In genomic region chr8:4510824-4511223, GRCm38 (mm10) we compare ENCODE assay signal across 10 mouse cellular contexts. TPM values are rescaled to one million over a fixed set of nuclear protein-coding genes. Genes with fewer than 3 reads are reported as not detected.
A peak's percentile ranks its signal among the peaks of the same experiment; 100 is the strongest.
DNase-seq lines count a peak whose midpoint lies in the region; ATAC-seq and TF ChIP-seq lines count a peak whose summit lies in the region.
"Had no signal": no experiment of that assay in that cellular context is flagged by ENCODE, and none has a peak within 500 bp of the region (broad histone marks: within the 10 kb centered on the region; RNA-seq: fewer than 3 reads in every experiment).

No protein-coding gene starts in this region.

- no peak for TF ChIP-seq EP300 in lung, postnatal 0 days (IDR thresholded peaks at IDR 0.05)

- no peak overlapping the region for H3K4me2 ChIP-seq in forebrain, embryonic 12.5 days
- H3K4me2 ChIP-seq in forebrain, embryonic 11.5 days (ENCODE audit: low read depth, low read length, severe bottlenecking) = no peak overlapping the region
- no peak overlapping the region for H3K4me2 ChIP-seq in kidney, postnatal 0 days (ENCODE audit: low read length)
- no peak overlapping the region for H3K4me2 ChIP-seq in lung, postnatal 0 days (replicated peaks; ENCODE audit: low read depth, low read length)
- H3K4me2 ChIP-seq: liver, embryonic 13.5 days had no signal

- H3K9me3 ChIP-seq in forebrain, embryonic 12.5 days = no peaks in the 10 kb centered on the region
- no peaks in the 10 kb centered on the region for H3K9me3 ChIP-seq in forebrain, embryonic 11.5 days (ENCODE audit: control insufficient read depth, low read length)
- no peaks in the 10 kb centered on the region for H3K9me3 ChIP-seq in kidney, postnatal 0 days (replicated peaks; ENCODE audit: low read length)
- H3K9me3 ChIP-seq in E14TG2a.4 (ENCODE audit: low read length) = peaks cover 13% of the 10 kb centered on the region
- H3K9me3 ChIP-seq in lung, postnatal 0 days (ENCODE audit: low read length) = no peaks in the 10 kb centered on the region
- H3K9me3 ChIP-seq: liver, embryonic 13.5 days had no signal

- no peak for DNase-seq in forebrain, embryonic 11.5 days (ENCODE audit: low spot score)
- DNase-seq in kidney, postnatal 0 days (ENCODE audit: low spot score) = no peak
- DNase-seq in kidney, adult 9 months = no peak
- DNase-seq in lung, postnatal 0 days (ENCODE audit: low spot score) = peak; percentile 53
- no peak for DNase-seq in gastrocnemius, postnatal 10 days
- DNase-seq in left cerebral cortex, postnatal 4 days = no peak
- DNase-seq: cerebellum, adult 18-20 months; liver, embryonic 13.5 days had no signal

- H3K27ac ChIP-seq in forebrain, embryonic 12.5 days = peak overlapping the region; percentile 79
- no peak overlapping the region for H3K27ac ChIP-seq in forebrain, embryonic 11.5 days (ENCODE audit: low read depth, low read length)
- no peak overlapping the region for H3K27ac ChIP-seq in kidney, postnatal 0 days
- H3K27ac ChIP-seq in lung, postnatal 0 days (ENCODE audit: low read length) = 0 out of 2 replicates have a peak overlapping the region, but pooled peaks have one; percentile 40
- H3K27ac ChIP-seq: liver, embryonic 13.5 days had no signal

- peaks cover 17% of the 10 kb centered on the region for H3K4me1 ChIP-seq in forebrain, embryonic 12.5 days
- peaks cover 9% of the 10 kb centered on the region; the same call in 1 of the 2 replicates for H3K4me1 ChIP-seq in forebrain, embryonic 11.5 days (replicated peaks; ENCODE audit: control insufficient read depth, insufficient read depth, low read length)
- 0 out of 2 replicates have a peak, but pooled peaks cover 6% of the 10 kb centered on the region for H3K4me1 ChIP-seq in kidney, postnatal 0 days (replicated peaks; ENCODE audit: insufficient read depth, low read length)
- peaks cover 11% of the 10 kb centered on the region; the same call in 1 of the 2 replicates for H3K4me1 ChIP-seq in E14TG2a.4 (replicated peaks; ENCODE audit: low read depth, low read length)
- peaks cover 13% of the 10 kb centered on the region; the same call in 1 of the 2 replicates for H3K4me1 ChIP-seq in lung, postnatal 0 days (ENCODE audit: insufficient read depth, low read depth, low read length)

- ATAC-seq in forebrain, embryonic 12.5 days (ENCODE audit: low FRiP score) = no peak
- no peak for ATAC-seq in forebrain, embryonic 11.5 days (replicated peaks; ENCODE audit: low FRiP score)
- no peak for ATAC-seq in kidney, postnatal 0 days (replicated peaks; ENCODE audit: low FRiP score, low read depth)
- ATAC-seq in lung, postnatal 0 days = peak; percentile 51

- intact Hi-C loops in left cerebral cortex, postnatal 4 days (cut with DNase I) = no loop called here

- H3K36me3 ChIP-seq in forebrain, embryonic 12.5 days (replicated peaks) = no peaks in the 10 kb centered on the region
- no peaks in the 10 kb centered on the region for H3K36me3 ChIP-seq in forebrain, embryonic 11.5 days (ENCODE audit: control insufficient read depth, insufficient read depth, low read length)
- no peaks in the 10 kb centered on the region for H3K36me3 ChIP-seq in kidney, postnatal 0 days (ENCODE audit: insufficient read depth, low read length)
- no peaks in the 10 kb centered on the region; the same call in 1 of the 2 replicates for H3K36me3 ChIP-seq in E14TG2a.4 (ENCODE audit: insufficient read depth, low read length)
- H3K36me3 ChIP-seq in lung, postnatal 0 days (ENCODE audit: insufficient read depth, low read length) = no peaks in the 10 kb centered on the region
- H3K36me3 ChIP-seq: liver, embryonic 13.5 days had no signal

- H3K27me3 ChIP-seq in forebrain, embryonic 12.5 days = no peaks in the 10 kb centered on the region
- H3K27me3 ChIP-seq in forebrain, embryonic 11.5 days (ENCODE audit: control insufficient read depth, insufficient read depth, low read length) = no peaks in the 10 kb centered on the region
- H3K27me3 ChIP-seq in kidney, postnatal 0 days (ENCODE audit: insufficient read depth, low read length) = no peaks in the 10 kb centered on the region
- H3K27me3 ChIP-seq in E14TG2a.4 (ENCODE audit: insufficient read depth, low read length) = no peaks in the 10 kb centered on the region
- H3K27me3 ChIP-seq in lung, postnatal 0 days (replicated peaks; ENCODE audit: insufficient read depth, low read length) = no peaks in the 10 kb centered on the region
- H3K27me3 ChIP-seq: liver, embryonic 13.5 days had no signal

- peak; percentile 28; the same call in 1 of the 2 replicates for TF ChIP-seq CTCF in kidney, postnatal 0 days (IDR thresholded peaks at IDR 0.05; ENCODE audit: low read depth)
- 0 out of 2 replicates have a peak, but pooled peaks have one; percentile 8 for TF ChIP-seq CTCF in E14TG2a.4 (conservative IDR thresholded peaks at IDR 0.05; ENCODE audit: low read length)
- peak; percentile 55 for TF ChIP-seq CTCF in lung, postnatal 0 days (IDR thresholded peaks at IDR 0.05)

- WGBS in forebrain, embryonic 12.5 days = 86% methylated on average over 4 of the region's 4 CpGs
- WGBS in forebrain, embryonic 11.5 days = 79% methylated on average over 4 of the region's 4 CpGs
- WGBS in kidney, postnatal 0 days = 90% methylated on average over 4 of the region's 4 CpGs
- 66% methylated on average over 4 of the region's 4 CpGs for WGBS in lung, postnatal 0 days

- no peak overlapping the region for H3K4me3 ChIP-seq in forebrain, embryonic 12.5 days (replicated peaks)
- no peak overlapping the region for H3K4me3 ChIP-seq in forebrain, embryonic 11.5 days (ENCODE audit: low read depth, low read length)
- no peak overlapping the region for H3K4me3 ChIP-seq in kidney, postnatal 0 days (replicated peaks; ENCODE audit: low read depth, low read length)
- no peak overlapping the region for H3K4me3 ChIP-seq in E14TG2a.4 (replicated peaks; ENCODE audit: low read length)
- H3K4me3 ChIP-seq in lung, postnatal 0 days (ENCODE audit: low read depth, low read length) = no peak overlapping the region
- H3K4me3 ChIP-seq: liver, embryonic 13.5 days had no signal

- no peak overlapping the region for H3K9ac ChIP-seq in forebrain, embryonic 12.5 days
- H3K9ac ChIP-seq in forebrain, embryonic 11.5 days (ENCODE audit: low read length) = no peak overlapping the region
- no peak overlapping the region for H3K9ac ChIP-seq in kidney, postnatal 0 days (ENCODE audit: low read depth, low read length)
- no peak overlapping the region for H3K9ac ChIP-seq in lung, postnatal 0 days (replicated peaks; ENCODE audit: low read depth)
- H3K9ac ChIP-seq: liver, embryonic 13.5 days had no signal

RNA-seq across cellular contexts. Expression of gene Cers4, which starts 18.0 kb away (rescaled TPM):
- polyA plus RNA-seq in forebrain, embryonic 12.5 days (2016; fragmentation: Nextera tagmentation; extraction: Ambion mirVana) = 18.4 and 21.7 TPM in 2 replicates
- 17.0 and 22.6 TPM in 2 replicates for polyA plus RNA-seq in forebrain, embryonic 11.5 days (2014; fragmentation: Nextera tagmentation; extraction: Ambion mirVana)
- 18.8 and 19.9 TPM in 2 replicates for polyA plus RNA-seq in kidney, postnatal 0 days (2015; fragmentation: Nextera tagmentation; extraction: Ambion mirVana)
- polyA plus RNA-seq in lung, postnatal 0 days (2015; fragmentation: Nextera tagmentation; extraction: Ambion mirVana) = 55.3 and 58.6 TPM in 2 replicates
- 10 to 100 TPM in 1 of 2 experiments, 1 to 10 TPM in 1; 9.7 to 11.5 TPM for total RNA-seq in gastrocnemius, postnatal 10 days (2021)
- total RNA-seq in left cerebral cortex, postnatal 4 days (2021) = 10 to 100 TPM; 60.7 to 67.5 TPM

Comparison
In these comparisons a context has a peak if more than half of its experiments do, and no peak if none do; other contexts are left out.
1. H3K27ac ChIP-seq: peak in forebrain, embryonic 12.5 days (single experiment) and lung, postnatal 0 days (single experiment); none in forebrain, embryonic 11.5 days (single experiment) and kidney, postnatal 0 days (single experiment).
2. Peak in every context shown above with its lines, with median percentiles within 50 percentile points of each other: CTCF ChIP-seq.